Mouse (Mus musculus): ENCODE measurements around the gene Plscr2.

GRCm38 (mm10) chr9:92335277-92335818, 59.9 kb downstream of the Plscr2 start:
- TF ChIP-seq CTCF (IDR thresholded peaks at IDR 0.05; ENCODE audit: control insufficient read depth, insufficient read depth, insufficient read length) (no peak), MAX (IDR thresholded peaks at IDR 0.05) (no peak), MYOD1 (IDR thresholded peaks at IDR 0.05; ENCODE audit: control insufficient read depth, insufficient read length, low read depth) (no peak), USF1 (IDR thresholded peaks at IDR 0.05; ENCODE audit: low read depth) (no peak), MYOG (IDR thresholded peaks at IDR 0.05; ENCODE audit: control insufficient read depth, extremely low read depth, insufficient read length) (no peak)
